Mouse (Mus musculus) liver, adult 2 months (tissue): ENCODE measurements around the gene Mast1. TPM values are rescaled to one million over a fixed set of nuclear protein-coding genes. Genes with fewer than 3 reads are reported as not detected.

Experiments used
- DNase-seq: peaks from one replicate; pipeline ENCODE4 v3.0.0-alpha.2; 2011; ENCODE audit warnings: low read depth, low spot score; ENCODE audit errors: extremely low read depth
- H3K27ac ChIP-seq: fragments of 200-500 bp; replicated peaks from 2 replicates; pipeline ENCODE4 v1.5.1; 2012; ENCODE audit warnings: low read depth, mild to moderate bottlenecking, control low read depth, inconsistent platforms, low read length; ENCODE audit not compliant: insufficient read depth
- H3K27me3 ChIP-seq: fragments of 200-500 bp; 2 replicates; pipeline ENCODE4 v1.6.1; 2012; ENCODE audit warnings: mild to moderate bottlenecking, moderate library complexity, low read length, inconsistent platforms; ENCODE audit not compliant: control insufficient read depth, insufficient read depth
- H3K36me3 ChIP-seq: fragments of 200-500 bp; 2 replicates; pipeline ENCODE4 v1.6.1; 2012; ENCODE audit warnings: low read length, inconsistent platforms; ENCODE audit not compliant: control insufficient read depth, insufficient read depth
- H3K4me1 ChIP-seq: fragments of 200-500 bp; 2 replicates; pipeline ENCODE4 v1.6.1; 2011; ENCODE audit warnings: low read length; ENCODE audit not compliant: control insufficient read depth, insufficient read depth
- H3K4me3 ChIP-seq: fragments of 200-500 bp; 2 replicates; pipeline ENCODE4 v1.5.1; 2011; ENCODE audit warnings: low read depth, mild to moderate bottlenecking, control low read depth, low read length, moderate library complexity; ENCODE audit not compliant: insufficient read depth
- H3K79me2 ChIP-seq: fragments of 200-500 bp; 2 replicates; pipeline ENCODE4 v1.6.1; 2012; ENCODE audit warnings: inconsistent platforms, mild to moderate bottlenecking, low read length, moderate library complexity; ENCODE audit not compliant: control insufficient read depth, insufficient read depth
- H3K9ac ChIP-seq: fragments of 200-500 bp; 2 replicates; pipeline ENCODE4 v1.6.1; 2012; ENCODE audit warnings: low read depth, mild to moderate bottlenecking, control low read depth, inconsistent platforms, low read length
- CTCF ChIP-seq: fragments of 200-500 bp; IDR thresholded peaks from 2 replicates; pipeline ENCODE4 v1.5.1; 2011; ENCODE audit warnings: low read depth, low read length, control low read depth
- POLR2A ChIP-seq: fragments of 200-500 bp; IDR thresholded peaks from 2 replicates; pipeline ENCODE4 v1.6.1; 2011; ENCODE audit warnings: low read length, control low read depth; ENCODE audit not compliant: insufficient read depth; ENCODE audit errors: extremely low read depth
- WGBS: fragments of 180-500 bp; shearing (Covaris S2); methylation state at CpG from one replicate; pipeline ENCODE4 v1.1.7; 2018; 5-methylcytosine and 5-hydroxymethylcytosine counted together
- polyA plus RNA-seq: library from polyadenylated mRNA; depleted of rRNA; stranded (reverse); fragments of >200 nt; gene quantifications from 2 replicates; pipeline ENCODE4 v1.2.3, GENCODE M21; 2012
- total RNA-seq: library from RNA; depleted of rRNA; stranded (reverse); fragments of >200 nt; gene quantifications from 2 replicates; pipeline ENCODE4 v1.2.3, GENCODE M21; 2014

The Mast1 gene
- total and polyA plus RNA-seq, 2 experiments: 0.09 to 0.43 TPM

DNA sequence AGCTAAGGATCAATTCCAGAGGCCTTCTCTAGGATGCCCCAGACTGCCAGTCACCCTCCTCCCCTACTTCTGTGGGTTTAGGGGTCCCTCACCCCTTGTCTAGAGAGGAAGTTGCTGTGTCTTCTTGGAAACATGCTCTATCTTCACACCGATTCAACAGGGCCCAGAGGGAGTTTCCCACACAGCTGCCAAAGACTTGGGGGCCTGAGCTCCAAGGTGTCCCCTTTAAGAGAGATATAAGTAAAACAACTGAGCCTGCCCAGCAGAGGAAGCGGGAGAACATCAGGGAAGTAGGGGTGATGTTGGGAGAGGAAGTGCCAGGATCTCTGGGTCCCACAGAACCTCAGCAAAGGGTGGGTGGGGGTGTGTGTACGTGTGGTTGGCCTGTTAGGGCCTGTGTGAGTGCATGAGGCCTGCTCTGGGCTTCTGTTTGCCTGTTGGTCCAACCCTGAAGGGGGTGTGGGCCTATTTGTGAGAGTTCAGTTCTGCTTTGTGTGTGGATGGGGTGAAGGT is 45.4 kb upstream of the Mast1 start:
- peaks cover 8% of the 10 kb centered on the region; the same call in 1 of the 2 replicates for H3K79me2 ChIP-seq
- no peaks in the 10 kb centered on the region for H3K36me3 ChIP-seq
- DNase-seq: no peak
- no peak overlapping the region for H3K4me3 ChIP-seq
- WGBS: 63% methylated on average over 3 of the region's 3 CpGs
- no peak overlapping the region for H3K9ac ChIP-seq
- peaks cover 18% of the 10 kb centered on the region for H3K4me1 ChIP-seq
- H3K27ac ChIP-seq: no peak overlapping the region
- H3K27me3 ChIP-seq: no peaks in the 10 kb centered on the region
- TF ChIP-seq CTCF (no peak), POLR2A (no peak)

DNA sequence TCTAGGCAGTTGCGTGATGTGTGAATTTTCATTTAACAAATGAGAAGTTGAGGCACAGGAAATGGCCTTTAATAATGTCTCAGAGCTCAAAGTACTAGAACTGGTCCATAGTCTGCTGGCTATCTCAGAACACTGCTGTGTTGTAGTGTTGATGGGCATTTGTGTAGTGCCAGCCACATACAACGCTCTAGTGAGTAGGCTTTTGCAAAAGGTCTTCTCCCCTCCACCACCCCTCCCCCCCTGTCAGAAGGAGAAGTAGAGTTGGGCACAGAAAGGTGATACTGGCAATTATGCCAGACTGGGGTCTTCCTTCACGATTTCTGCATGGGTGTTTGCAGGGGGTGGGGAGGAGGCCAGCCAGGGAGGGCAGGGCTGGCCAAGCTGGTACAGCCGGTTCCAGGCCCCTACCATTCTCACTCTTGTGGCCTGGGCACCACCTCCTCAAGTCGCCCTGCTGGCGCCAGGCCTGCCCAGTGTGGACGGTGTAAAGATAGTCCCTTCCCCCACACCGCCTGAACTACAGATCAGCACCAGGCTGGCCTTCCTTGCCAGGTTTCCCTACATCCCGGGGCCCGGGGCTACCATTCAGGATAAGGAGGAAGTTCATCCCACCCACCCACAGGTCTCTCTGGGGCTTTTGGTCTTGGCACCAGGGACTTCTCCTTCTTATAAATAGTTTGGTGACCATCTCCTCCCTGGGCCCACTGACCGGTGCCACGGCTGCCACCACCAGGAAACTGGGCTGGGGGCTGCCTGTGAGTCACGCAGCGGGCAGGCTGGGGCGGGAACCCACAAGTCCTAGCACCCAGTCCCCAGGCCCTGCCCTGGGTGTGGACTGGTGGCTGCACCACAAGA is 44.7 kb upstream of the Mast1 start:
- WGBS: 84% methylated on average over 15 of the region's 15 CpGs
- Histone ChIP-seq H3K79me2 (peaks cover 10% of the 10 kb centered on the region; the same call in 1 of the 2 replicates), H3K4me1 (peaks cover 18% of the 10 kb centered on the region), H3K36me3 (no peaks in the 10 kb centered on the region), H3K27ac (no peak overlapping the region), H3K27me3 (no peaks in the 10 kb centered on the region), H3K4me3 (no peak overlapping the region), H3K9ac (no peak overlapping the region)
- DNase-seq: no peak
- TF ChIP-seq CTCF (no peak), POLR2A (no peak)

DNA sequence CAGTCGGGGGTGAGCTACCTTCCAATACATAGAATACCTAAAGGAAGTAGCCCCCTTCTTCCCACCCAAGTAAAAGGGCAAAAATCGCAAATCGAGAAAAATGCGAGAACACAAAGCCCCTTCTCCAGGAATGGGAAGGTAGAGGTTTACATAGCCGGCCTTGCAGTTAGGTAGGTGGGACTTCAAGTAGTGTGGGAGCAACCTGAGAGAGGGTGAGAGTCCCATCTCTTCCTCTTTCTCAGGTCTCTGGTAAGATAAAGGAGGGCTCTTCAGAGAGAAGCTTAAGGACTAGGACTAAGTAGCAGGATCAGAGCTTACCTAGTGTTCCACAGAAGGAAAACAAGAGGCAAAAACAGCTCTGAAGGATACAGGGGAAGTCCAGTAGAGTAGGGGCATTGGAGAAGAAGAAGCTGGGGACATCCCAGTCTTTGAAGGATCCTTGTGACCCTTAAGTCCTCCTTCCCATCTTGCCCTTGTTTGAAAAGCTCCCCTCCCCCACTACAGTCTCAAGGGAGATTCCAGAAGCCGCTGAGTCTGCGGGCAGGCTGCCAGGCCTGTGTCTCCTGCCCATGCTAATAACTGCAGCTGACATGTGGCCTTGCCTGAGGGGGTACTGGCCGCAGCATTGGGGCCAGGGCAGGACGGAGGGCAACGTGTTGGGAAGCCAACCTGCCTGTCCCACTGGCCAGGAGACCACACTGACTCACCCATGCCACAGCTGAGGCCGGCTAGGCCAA is 43.6 kb upstream of the Mast1 start:
- WGBS: 18% methylated on average over 11 of the region's 11 CpGs
- DNase-seq: peak; percentile 55
- peaks cover 14% of the 10 kb centered on the region for H3K4me1 ChIP-seq

DNA sequence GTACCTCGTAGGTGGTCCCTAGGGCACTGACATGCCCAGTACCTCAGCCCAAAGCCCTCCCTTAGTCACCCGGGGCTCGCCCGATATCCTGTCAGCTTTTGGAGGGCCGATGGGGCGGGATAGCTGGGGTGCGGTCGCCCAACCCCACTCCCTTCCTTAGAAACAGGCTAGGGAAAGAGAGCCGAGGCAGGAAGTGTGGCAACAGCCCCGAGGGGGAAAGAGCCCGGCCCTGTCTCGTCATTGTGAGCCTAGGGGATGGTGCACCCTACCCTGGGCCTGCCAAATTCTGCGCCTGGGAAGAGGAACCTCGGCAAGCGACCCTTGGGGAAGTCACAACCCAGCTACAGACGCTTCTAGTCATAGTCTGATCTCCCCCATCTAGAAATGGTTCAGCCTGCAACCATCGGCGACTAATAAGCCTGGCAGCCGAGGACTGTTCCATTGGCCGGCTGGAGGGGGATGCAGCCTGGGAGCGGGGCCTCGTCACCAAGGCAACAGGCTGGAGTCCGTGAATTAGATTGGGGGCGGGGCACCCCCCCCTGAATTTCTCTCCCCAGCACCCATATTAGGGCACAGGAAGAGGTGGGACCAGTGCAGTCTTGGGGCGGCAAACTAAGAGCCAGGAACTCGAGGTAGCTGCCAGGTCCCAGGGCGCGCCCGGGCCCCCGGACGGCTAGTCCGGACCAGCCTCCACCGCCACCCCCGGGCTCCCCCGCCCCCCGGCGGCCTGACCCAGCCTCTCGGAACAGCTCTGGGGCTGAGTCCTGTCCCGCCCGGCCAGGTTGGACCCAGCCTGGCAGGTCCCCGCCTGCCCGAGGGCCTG is 42.7 kb upstream of the Mast1 start:
- no peaks in the 10 kb centered on the region for H3K36me3 ChIP-seq
- H3K27ac ChIP-seq: peak overlapping the region; percentile 99
- H3K4me3 ChIP-seq: peak overlapping the region; percentile 59
- peaks cover 10% of the 10 kb centered on the region; the same call in 1 of the 2 replicates for H3K79me2 ChIP-seq
- TF ChIP-seq CTCF (no peak), POLR2A (0 out of 2 replicates have a peak, but pooled peaks have one; percentile 28)
- WGBS: 2% methylated on average over 39 of the region's 42 CpGs
- H3K27me3 ChIP-seq: no peaks in the 10 kb centered on the region
- H3K4me1 ChIP-seq: peaks cover 20% of the 10 kb centered on the region
- peak overlapping the region; percentile 77 for H3K9ac ChIP-seq
- peak; percentile 92 for DNase-seq

More for the DNA sequence above, 43.6 kb upstream of the Mast1 start:
- Histone ChIP-seq H3K4me3 (no peak overlapping the region), H3K79me2 (peaks cover 10% of the 10 kb centered on the region; the same call in 1 of the 2 replicates), H3K27me3 (no peaks in the 10 kb centered on the region), H3K9ac (peak overlapping the region; percentile 45), H3K27ac (peak overlapping the region; percentile 99), H3K36me3 (no peaks in the 10 kb centered on the region)
- TF ChIP-seq CTCF (no peak), POLR2A (no peak)

DNA sequence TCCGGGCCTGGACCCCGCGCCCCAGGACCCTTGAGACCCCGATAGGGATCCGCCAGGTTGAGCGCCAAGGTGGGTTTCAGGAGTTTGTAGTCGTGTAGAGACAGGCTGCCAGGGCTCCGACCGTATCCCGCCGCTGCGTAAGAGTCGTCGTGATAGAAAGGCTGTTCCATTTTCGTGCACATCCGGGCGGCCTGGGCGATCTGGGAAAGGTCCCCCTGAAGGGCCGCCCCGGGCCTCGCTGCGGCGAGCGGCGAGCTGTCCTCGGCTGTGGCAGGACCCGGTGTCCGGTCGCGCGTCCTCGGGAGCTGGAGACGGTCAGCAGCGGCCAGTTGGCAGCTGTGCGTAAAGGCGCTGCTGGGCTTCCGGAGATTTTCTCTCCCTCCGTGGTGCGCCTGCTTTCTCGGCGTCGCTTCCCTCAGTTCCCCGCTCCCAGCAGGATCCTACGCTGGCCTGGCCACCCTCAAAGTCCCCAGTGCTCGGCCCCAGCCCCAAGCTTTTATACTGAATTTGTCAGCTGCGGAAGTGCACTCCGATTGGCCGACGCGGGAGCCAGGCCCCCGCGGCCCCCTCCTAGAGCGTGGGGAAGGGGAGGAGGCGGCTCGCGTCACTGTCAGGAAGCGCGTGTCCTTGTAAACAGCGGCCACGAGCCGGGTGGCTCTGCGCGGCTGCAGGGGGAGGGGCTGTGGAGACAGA is 41.2 kb upstream of the Mast1 start, which contains the start of gene Junb:
TSS of gene Junb (minus strand) at position 471 of the 693 bp plus-strand sequence.
- H3K36me3 ChIP-seq: no peaks in the 10 kb centered on the region
- peak within 1 kb of the TSS; percentile 92 for H3K9ac ChIP-seq
- peaks cover 10% of the 10 kb centered on the region; the same call in 1 of the 2 replicates for H3K79me2 ChIP-seq
- peaks cover 22% of the 10 kb centered on the region for H3K4me1 ChIP-seq
- under 1% methylated on average over 63 of the region's 63 CpGs for WGBS
- H3K4me3 ChIP-seq: peak within 1 kb of the TSS; percentile 93
- DNase-seq: peak; percentile 87
- H3K27ac ChIP-seq: peak within 1 kb of the TSS; percentile 99
- no peaks in the 10 kb centered on the region for H3K27me3 ChIP-seq
- TF ChIP-seq CTCF: no peak
- TF ChIP-seq POLR2A: peak; percentile 100
